ENCODE assay signal across 23 mouse cellular contexts in genomic region chr14:88934569-88934968, GRCm38 (mm10).
"Had no signal": no experiment of that assay in that cellular context is flagged by ENCODE, and none has a peak within 500 bp of the region (broad histone marks: within the 10 kb centered on the region; RNA-seq: fewer than 3 reads in every experiment).

No protein-coding gene starts in this region.

- ATAC-seq: inflammation-experienced regulatory T-cells, adult 6 months; intestine, postnatal 0 days; liver, postnatal 0 days had no signal

- H3K4me1 ChIP-seq: limb, embryonic 12.5 days; limb, embryonic 15.5 days; lung, embryonic 15.5 days; megakaryocyte, embryonic 14.5 days; midbrain, embryonic 10.5 days; stomach, embryonic 15.5 days had no signal

- H3K9me3 ChIP-seq: limb, embryonic 12.5 days; limb, embryonic 15.5 days; lung, embryonic 15.5 days; megakaryocyte, embryonic 14.5 days; midbrain, embryonic 10.5 days; stomach, embryonic 15.5 days had no signal

- H3K9ac ChIP-seq: limb, embryonic 12.5 days; limb, embryonic 15.5 days; liver, embryonic 14.5 days; liver, postnatal 0 days; lung, embryonic 15.5 days; stomach, embryonic 15.5 days had no signal

- H3K4me3 ChIP-seq: limb, embryonic 12.5 days; limb, embryonic 15.5 days; lung, embryonic 15.5 days; megakaryocyte, embryonic 14.5 days; midbrain, embryonic 10.5 days; stomach, embryonic 15.5 days had no signal

- H3K4me2 ChIP-seq: limb, embryonic 12.5 days; limb, embryonic 15.5 days; liver, embryonic 11.5 days; lung, embryonic 15.5 days; stomach, embryonic 15.5 days had no signal

- H3K27me3 ChIP-seq: limb, embryonic 12.5 days; limb, embryonic 15.5 days; lung, embryonic 15.5 days; megakaryocyte, embryonic 14.5 days; stomach, embryonic 15.5 days had no signal

- DNase-seq: kidney, adult 2 months; kidney, postnatal 25 days; left cerebral cortex, postnatal 4 days; liver, postnatal 0 days; lung, postnatal 10 days; lung, postnatal 36 days; midbrain, embryonic 14.5 days; right cerebral cortex, postnatal 25 days; spleen, adult 18-20 months; thymus, adult 2 months; thymus, postnatal 14 days; thymus, postnatal 4 days had no signal

- H3K27ac ChIP-seq: kidney, postnatal 0 days; limb, embryonic 12.5 days; limb, embryonic 15.5 days; liver, embryonic 14.5 days; lung, embryonic 15.5 days; midbrain, embryonic 10.5 days; stomach, embryonic 15.5 days had no signal

- H3K36me3 ChIP-seq: limb, embryonic 12.5 days; limb, embryonic 15.5 days; lung, embryonic 15.5 days; midbrain, embryonic 10.5 days; stomach, embryonic 15.5 days had no signal
